Mouse (Mus musculus) megakaryocyte, adult 5-6 weeks (primary cell): ENCODE measurements around the gene Man2b2. TPM values are rescaled to one million over a fixed set of nuclear protein-coding genes. Genes with fewer than 3 reads are reported as not detected.

Source experiments
- ATAC-seq: 2 replicates; pipeline ENCODE4 v1.8.0; 2016; ENCODE audit warnings: mild to moderate bottlenecking, inconsistent platforms; ENCODE audit not compliant: poor library complexity, severe bottlenecking
- total RNA-seq, 2 experiments: library from RNA; stranded (forward) in 1 of 2; stranded (reverse) in 1 of 2; fragments of 153-499, 151-499 nt in 1 of 2; fragments of 221-1000, 200-1000 nt in 1 of 2; gene quantifications; 2 replicates each; pipeline versions ENCODE4 v1.2.3 to v1.2.4; 2015 to 2017

Man2b2 gene
- total RNA-seq (2015) (29.5 and 42.3 TPM in 2 replicates), total RNA-seq (2017) (19.7 and 23.9 TPM in 2 replicates)

- peak; percentile 97 for ATAC-seq
Observed at GRCm38 (mm10) chr5:36829913-36830879, at the start of gene Man2b2. TSS of gene Man2b2 (minus strand) at chr5:36830653.

GRCm38 (mm10) chr5:36878801-36879200 is 48.3 kb upstream of the Man2b2 start:
- no peak for ATAC-seq

GRCm38 (mm10) chr5:36877641-36878040 is 47.2 kb upstream of the Man2b2 start:
- no peak for ATAC-seq

- ATAC-seq = no peak
Observed at GRCm38 (mm10) chr5:36876777-36877396, 46.4 kb upstream of the Man2b2 start.

GRCm38 (mm10) chr5:36875956-36876355 is 45.5 kb upstream of the Man2b2 start:
- ATAC-seq = no peak

GRCm38 (mm10) chr5:36870916-36871315 is 40.5 kb upstream of the Man2b2 start:
- no peak for ATAC-seq

- ATAC-seq = no peak
Observed at GRCm38 (mm10) chr5:36869578-36870236, 39.3 kb upstream of the Man2b2 start.

GRCm38 (mm10) chr5:36869186-36869577 is 38.7 kb upstream of the Man2b2 start:
- ATAC-seq = no peak

- no peak for ATAC-seq
Observed at GRCm38 (mm10) chr5:36868266-36869090, 38.0 kb upstream of the Man2b2 start, which contains the start of gene Ppp2r2c. TSS of gene Ppp2r2c (plus strand) at chr5:36868513.

- ATAC-seq = no peak
Observed at GRCm38 (mm10) chr5:36867561-36867960, 37.1 kb upstream of the Man2b2 start.

- no peak for ATAC-seq
Observed at GRCm38 (mm10) chr5:36866701-36867250, 36.3 kb upstream of the Man2b2 start.

GRCm38 (mm10) chr5:36861084-36861483 is 30.6 kb upstream of the Man2b2 start:
- ATAC-seq = no peak

GRCm38 (mm10) chr5:36857546-36857945 is 27.1 kb upstream of the Man2b2 start:
- ATAC-seq = no peak

- no peak for ATAC-seq
Observed at GRCm38 (mm10) chr5:36856529-36856928, 26.1 kb upstream of the Man2b2 start.

- no peak for ATAC-seq
Observed at GRCm38 (mm10) chr5:36855180-36855579, 24.7 kb upstream of the Man2b2 start.

- no peak for ATAC-seq
Observed at GRCm38 (mm10) chr5:36851572-36851971, 21.1 kb upstream of the Man2b2 start.

- no peak for ATAC-seq
Observed at GRCm38 (mm10) chr5:36844490-36844889, 14.0 kb upstream of the Man2b2 start.

- ATAC-seq = no peak
Observed at GRCm38 (mm10) chr5:36841701-36842100, 11.2 kb upstream of the Man2b2 start.

GRCm38 (mm10) chr5:36840092-36840491 is 9.6 kb upstream of the Man2b2 start:
- ATAC-seq = peak; percentile 64

GRCm38 (mm10) chr5:36839602-36840001 is 9.1 kb upstream of the Man2b2 start:
- ATAC-seq = peak; percentile 66
